In genomic region chr4:134121571-134121970, GRCm38 (mm10) we compare ENCODE assay signal across 13 mouse cellular contexts. TPM values are rescaled to one million over a fixed set of nuclear protein-coding genes. Genes with fewer than 3 reads are reported as not detected.
DNase-seq lines count a peak whose midpoint lies in the region; ATAC-seq and TF ChIP-seq lines count a peak whose summit lies in the region.
"Had no signal": no experiment of that assay in that cellular context is flagged by ENCODE, and none has a peak within 500 bp of the region (broad histone marks: within the 10 kb centered on the region; RNA-seq: fewer than 3 reads in every experiment).

No protein-coding gene starts in this region.

- no peak for DNase-seq in liver, embryonic 13.5 days
- no peak for DNase-seq in liver, embryonic 11.5 days (ENCODE audit: low spot score)
- DNase-seq in thymus, adult 2 months, result peak; percentile 85
- no peak for DNase-seq in heart, postnatal 25 days (ENCODE audit: low spot score)
- no peak for DNase-seq in lung, postnatal 10 days
- DNase-seq: cerebellum, postnatal 25 days; layer of hippocampus, adult 9-11 months had no signal

- TF ChIP-seq POLR2A in thymus, adult 2 months (IDR thresholded peaks at IDR 0.05; ENCODE audit: control insufficient read depth, extremely low read depth, insufficient read depth, low read length, poor library complexity), result 0 out of 2 replicates have a peak, but pooled peaks have one; percentile 45

- ATAC-seq in liver, embryonic 13.5 days (ENCODE audit: low read depth), result no peak
- no peak for ATAC-seq in liver, embryonic 11.5 days (replicated peaks; ENCODE audit: low FRiP score)
- no peak for ATAC-seq in intestine, embryonic 16.5 days
- ATAC-seq in kidney, embryonic 15.5 days (replicated peaks; ENCODE audit: low FRiP score), result no peak
- ATAC-seq: midbrain, embryonic 15.5 days; Patski had no signal

- H3K9me3 ChIP-seq in liver, embryonic 13.5 days (replicated peaks), result no peaks in the 10 kb centered on the region
- H3K9me3 ChIP-seq in liver, embryonic 11.5 days (ENCODE audit: control insufficient read depth, low read length), result no peaks in the 10 kb centered on the region
- no peaks in the 10 kb centered on the region for H3K9me3 ChIP-seq in E14TG2a.4 (ENCODE audit: low read length)
- no peaks in the 10 kb centered on the region for H3K9me3 ChIP-seq in intestine, embryonic 16.5 days (ENCODE audit: control insufficient read depth, low read length)
- H3K9me3 ChIP-seq in kidney, embryonic 15.5 days (replicated peaks), result no peaks in the 10 kb centered on the region
- H3K9me3 ChIP-seq: hindbrain, embryonic 15.5 days; midbrain, embryonic 15.5 days had no signal

- H3K27ac ChIP-seq in liver, embryonic 13.5 days, result peak overlapping the region; percentile 56; the same call in 1 of the 2 replicates
- no peak overlapping the region for H3K27ac ChIP-seq in liver, embryonic 11.5 days (ENCODE audit: low read depth, low read length)
- H3K27ac ChIP-seq in intestine, embryonic 16.5 days (ENCODE audit: low read length), result 0 out of 2 replicates have a peak overlapping the region, but pooled peaks have one; percentile 9
- H3K27ac ChIP-seq in thymus, adult 2 months (ENCODE audit: control insufficient read depth, insufficient read depth, low read length), result peak overlapping the region; percentile 98
- no peak overlapping the region for H3K27ac ChIP-seq in kidney, embryonic 15.5 days
- H3K27ac ChIP-seq: hindbrain, embryonic 15.5 days; midbrain, embryonic 15.5 days had no signal

- no peak overlapping the region for H3K4me3 ChIP-seq in liver, embryonic 13.5 days (replicated peaks)
- no peak overlapping the region for H3K4me3 ChIP-seq in liver, embryonic 11.5 days (ENCODE audit: low read depth, low read length)
- H3K4me3 ChIP-seq in E14TG2a.4 (replicated peaks; ENCODE audit: low read length), result peak overlapping the region; percentile 81; the same call in 1 of the 2 replicates
- no peak overlapping the region for H3K4me3 ChIP-seq in intestine, embryonic 16.5 days (ENCODE audit: low read length)
- no peak overlapping the region for H3K4me3 ChIP-seq in thymus, adult 2 months (ENCODE audit: control insufficient read depth, insufficient read depth, low read length)
- H3K4me3 ChIP-seq in kidney, embryonic 15.5 days (replicated peaks), result no peak overlapping the region
- H3K4me3 ChIP-seq: hindbrain, embryonic 15.5 days; midbrain, embryonic 15.5 days had no signal

- no peak overlapping the region for H3K9ac ChIP-seq in liver, embryonic 13.5 days
- H3K9ac ChIP-seq in liver, embryonic 11.5 days (ENCODE audit: low read depth, low read length), result no peak overlapping the region; the same call in 1 of the 2 replicates
- H3K9ac ChIP-seq in intestine, embryonic 16.5 days (ENCODE audit: low read depth, low read length), result no peak overlapping the region
- H3K9ac ChIP-seq in kidney, embryonic 15.5 days, result no peak overlapping the region
- H3K9ac ChIP-seq: hindbrain, embryonic 15.5 days; midbrain, embryonic 15.5 days had no signal

- no peaks in the 10 kb centered on the region for H3K36me3 ChIP-seq in liver, embryonic 13.5 days
- no peaks in the 10 kb centered on the region for H3K36me3 ChIP-seq in liver, embryonic 11.5 days (ENCODE audit: control insufficient read depth, insufficient read depth, low read length)
- H3K36me3 ChIP-seq in E14TG2a.4 (ENCODE audit: insufficient read depth, low read length), result peaks cover 25% of the 10 kb centered on the region
- no peaks in the 10 kb centered on the region; the same call in 1 of the 2 replicates for H3K36me3 ChIP-seq in intestine, embryonic 16.5 days (ENCODE audit: control insufficient read depth, insufficient read depth, low read length)
- H3K36me3 ChIP-seq in thymus, adult 2 months (ENCODE audit: control insufficient read depth, insufficient read depth, low read length), result no peaks in the 10 kb centered on the region
- 0 out of 2 replicates have a peak, but pooled peaks cover 3% of the 10 kb centered on the region for H3K36me3 ChIP-seq in kidney, embryonic 15.5 days
- H3K36me3 ChIP-seq: hindbrain, embryonic 15.5 days; midbrain, embryonic 15.5 days had no signal

- WGBS in liver, embryonic 13.5 days (ENCODE audit: insufficient replicate concordance), result 39% methylated on average over 4 of the region's 4 CpGs
- WGBS in liver, embryonic 11.5 days, result 52% methylated on average over 4 of the region's 4 CpGs
- 54% methylated on average over 4 of the region's 4 CpGs for WGBS in intestine, embryonic 16.5 days
- 3% methylated on average over 4 of the region's 4 CpGs for WGBS in thymus, adult 2 months
- WGBS in kidney, embryonic 15.5 days, result 43% methylated on average over 4 of the region's 4 CpGs

- no peaks in the 10 kb centered on the region for H3K27me3 ChIP-seq in liver, embryonic 13.5 days
- no peaks in the 10 kb centered on the region for H3K27me3 ChIP-seq in liver, embryonic 11.5 days (replicated peaks; ENCODE audit: control insufficient read depth, insufficient read depth, low read length)
- no peaks in the 10 kb centered on the region for H3K27me3 ChIP-seq in E14TG2a.4 (ENCODE audit: insufficient read depth, low read length)
- H3K27me3 ChIP-seq in intestine, embryonic 16.5 days (replicated peaks; ENCODE audit: control insufficient read depth, insufficient read depth, low read length), result no peaks in the 10 kb centered on the region
- H3K27me3 ChIP-seq in thymus, adult 2 months (ENCODE audit: control insufficient read depth, insufficient read depth, low read length), result no peaks in the 10 kb centered on the region
- no peaks in the 10 kb centered on the region for H3K27me3 ChIP-seq in kidney, embryonic 15.5 days
- H3K27me3 ChIP-seq: hindbrain, embryonic 15.5 days; midbrain, embryonic 15.5 days; Patski had no signal

- TF ChIP-seq CTCF in E14TG2a.4 (conservative IDR thresholded peaks at IDR 0.05; ENCODE audit: low read length), result no peak
- TF ChIP-seq CTCF in thymus, adult 2 months (IDR thresholded peaks at IDR 0.05; ENCODE audit: borderline replicate concordance, control insufficient read depth, extremely low read depth, insufficient read depth, low read length, poor library complexity), result no peak

- intact Hi-C loops in heart, postnatal 25 days (cut with DNase I), result loop anchor here (5.0 kb wide), 1 partner anchor 84 kb away; no protein-coding TSS in a partner anchor

- peaks cover 70% of the 10 kb centered on the region for H3K4me1 ChIP-seq in liver, embryonic 13.5 days (replicated peaks)
- peaks cover 30% of the 10 kb centered on the region for H3K4me1 ChIP-seq in liver, embryonic 11.5 days (replicated peaks; ENCODE audit: control insufficient read depth, insufficient read depth, low read length)
- peaks cover 98% of the 10 kb centered on the region for H3K4me1 ChIP-seq in E14TG2a.4 (replicated peaks; ENCODE audit: low read depth, low read length)
- peaks cover 33% of the 10 kb centered on the region for H3K4me1 ChIP-seq in intestine, embryonic 16.5 days (ENCODE audit: control insufficient read depth, insufficient read depth, low read length)
- peaks cover 79% of the 10 kb centered on the region for H3K4me1 ChIP-seq in thymus, adult 2 months (replicated peaks; ENCODE audit: control insufficient read depth, insufficient read depth, low read length)
- peaks cover 44% of the 10 kb centered on the region for H3K4me1 ChIP-seq in kidney, embryonic 15.5 days

- H3K4me2 ChIP-seq in liver, embryonic 13.5 days, result no peak overlapping the region
- no peak overlapping the region for H3K4me2 ChIP-seq in liver, embryonic 11.5 days
- no peak overlapping the region for H3K4me2 ChIP-seq in intestine, embryonic 16.5 days (ENCODE audit: low read depth, low read length)
- no peak overlapping the region for H3K4me2 ChIP-seq in kidney, embryonic 15.5 days
- H3K4me2 ChIP-seq: hindbrain, embryonic 15.5 days; midbrain, embryonic 15.5 days had no signal

RNA-seq across cellular contexts. Expression of gene Sh3bgrl3, which starts 7.0 kb away (rescaled TPM):
- 158 and 171 TPM in 2 replicates for polyA plus RNA-seq in liver, embryonic 13.5 days (2015; fragmentation: Nextera tagmentation; extraction: Ambion mirVana)
- polyA plus RNA-seq in liver, embryonic 11.5 days (2014; fragmentation: Nextera tagmentation; extraction: Ambion mirVana), result 257 and 281 TPM in 2 replicates
- polyA plus RNA-seq in intestine, embryonic 16.5 days (2015; fragmentation: Nextera tagmentation; extraction: Ambion mirVana), result 428 and 452 TPM in 2 replicates
- 1,368 and 1,549 TPM in 2 replicates for polyA plus RNA-seq in thymus, adult 2 months (2012; rRNA removed)
- 395 and 412 TPM in 2 replicates for polyA plus RNA-seq in kidney, embryonic 15.5 days (2015; fragmentation: Nextera tagmentation; extraction: Ambion mirVana)
- 10 to 100 TPM; 38.8 to 41.8 TPM for total RNA-seq in heart, postnatal 25 days (2021)

RNA-seq across cellular contexts. Expression of gene Ubxn11, which starts 19.2 kb away (rescaled TPM):
- polyA plus RNA-seq in liver, embryonic 13.5 days (2015; fragmentation: Nextera tagmentation; extraction: Ambion mirVana), result 1.7 and 2.3 TPM in 2 replicates
- polyA plus RNA-seq in liver, embryonic 11.5 days (2014; fragmentation: Nextera tagmentation; extraction: Ambion mirVana), result 5.6 and 7.0 TPM in 2 replicates
- polyA plus RNA-seq in intestine, embryonic 16.5 days (2015; fragmentation: Nextera tagmentation; extraction: Ambion mirVana), result 4.3 and 5.6 TPM in 2 replicates
- 91.3 and 120 TPM in 2 replicates for polyA plus RNA-seq in thymus, adult 2 months (2012; rRNA removed)
- polyA plus RNA-seq in kidney, embryonic 15.5 days (2015; fragmentation: Nextera tagmentation; extraction: Ambion mirVana), result 10.5 and 11.1 TPM in 2 replicates
- total RNA-seq in heart, postnatal 25 days (2021), result 1 to 10 TPM; 1.1 to 1.5 TPM

RNA-seq across cellular contexts. Expression of gene Cd52, which starts 26.7 kb away (rescaled TPM):
- 24.6 and 27.7 TPM in 2 replicates for polyA plus RNA-seq in liver, embryonic 13.5 days (2015; fragmentation: Nextera tagmentation; extraction: Ambion mirVana)
- polyA plus RNA-seq in liver, embryonic 11.5 days (2014; fragmentation: Nextera tagmentation; extraction: Ambion mirVana), result 16.4 TPM in 2 replicates
- polyA plus RNA-seq in intestine, embryonic 16.5 days (2015; fragmentation: Nextera tagmentation; extraction: Ambion mirVana), result 27.8 and 28.4 TPM in 2 replicates
- polyA plus RNA-seq in thymus, adult 2 months (2012; rRNA removed), result 355 and 480 TPM in 2 replicates
- polyA plus RNA-seq in kidney, embryonic 15.5 days (2015; fragmentation: Nextera tagmentation; extraction: Ambion mirVana), result 12.0 and 12.2 TPM in 2 replicates
- 1 to 10 TPM; 3.6 to 4.5 TPM for total RNA-seq in heart, postnatal 25 days (2021)
- polyA plus RNA-seq: Patski had no signal

Comparison
In these comparisons a context has a peak if more than half of its experiments do, and no peak if none do; other contexts are left out.
1. H3K27ac ChIP-seq: peak in liver, embryonic 13.5 days (single experiment), intestine, embryonic 16.5 days (single experiment) and thymus, adult 2 months (single experiment); none in liver, embryonic 11.5 days (single experiment) and kidney, embryonic 15.5 days (single experiment).
2. RNA of gene Cd52, which starts 26.7 kb away (polyA plus RNA-seq): 355 to 480 TPM in thymus, adult 2 months; 27.8 to 28.4 TPM in intestine, embryonic 16.5 days, 24.6 to 27.7 TPM in liver, embryonic 13.5 days, 16.4 TPM in liver, embryonic 11.5 days and 12.0 to 12.2 TPM in kidney, embryonic 15.5 days; every median in the first group is over 10 times any median in the second.